Mouse (Mus musculus) c-Kit-positive CD71-positive TER-119-negative erythroid progenitor cells, embryonic 14.5 days (primary cell): ENCODE results near the gene Asic2.

Experiments used
- DNase-seq: peaks from one replicate; pipeline ENCODE4 v3.0.0-alpha.2; 2013; ENCODE audit warnings: low read depth

The Asic2 gene

GRCm38 (mm10) chr11:81094581-81094980, 873.7 kb downstream of the Asic2 start:
- no peak for DNase-seq

GRCm38 (mm10) chr11:81092161-81092560, 876.1 kb downstream of the Asic2 start:
- DNase-seq: no peak

- no peak for DNase-seq
These were observed 884.4 kb downstream of the Asic2 start for GRCm38 (mm10) chr11:81083822-81084221.

DNA sequence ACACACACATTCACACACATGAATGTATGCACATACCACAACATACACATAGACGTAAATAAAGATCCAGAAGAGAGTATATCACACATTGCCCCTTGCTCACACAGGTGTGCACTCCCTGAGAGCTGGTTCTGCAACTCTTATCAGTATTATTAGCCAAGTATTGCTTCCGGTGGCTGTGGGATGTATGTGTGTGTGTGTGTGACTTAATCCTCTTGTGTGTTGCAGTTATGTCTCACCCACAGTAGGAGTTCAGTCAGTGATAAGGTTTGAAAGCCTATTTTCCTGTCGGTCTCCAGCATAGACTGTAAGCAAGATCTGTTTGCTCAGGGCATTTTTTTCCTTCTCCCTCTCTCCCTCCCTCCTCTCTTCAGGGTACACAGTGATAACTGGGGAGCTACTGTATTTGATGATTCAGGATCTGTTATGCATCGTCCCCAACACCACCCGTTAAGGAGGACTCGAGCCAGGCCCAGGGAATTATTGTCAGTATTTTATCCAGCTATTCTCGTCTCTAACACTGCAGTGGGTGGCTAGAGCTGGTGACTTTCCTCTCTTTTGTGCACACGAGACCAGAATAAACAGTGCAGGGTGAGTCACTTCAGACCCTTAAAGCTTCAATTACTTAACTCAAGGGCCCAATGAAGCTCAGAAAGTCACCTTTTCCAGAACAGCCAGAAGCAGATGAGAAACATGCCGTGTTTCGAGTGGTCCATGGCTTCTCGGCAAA, 888.0 kb downstream of the Asic2 start:
- DNase-seq: no peak

GRCm38 (mm10) chr11:81079237-81079636, 889.0 kb downstream of the Asic2 start:
- no peak for DNase-seq

GRCm38 (mm10) chr11:81071836-81072235, 896.4 kb downstream of the Asic2 start:
- no peak for DNase-seq

DNA sequence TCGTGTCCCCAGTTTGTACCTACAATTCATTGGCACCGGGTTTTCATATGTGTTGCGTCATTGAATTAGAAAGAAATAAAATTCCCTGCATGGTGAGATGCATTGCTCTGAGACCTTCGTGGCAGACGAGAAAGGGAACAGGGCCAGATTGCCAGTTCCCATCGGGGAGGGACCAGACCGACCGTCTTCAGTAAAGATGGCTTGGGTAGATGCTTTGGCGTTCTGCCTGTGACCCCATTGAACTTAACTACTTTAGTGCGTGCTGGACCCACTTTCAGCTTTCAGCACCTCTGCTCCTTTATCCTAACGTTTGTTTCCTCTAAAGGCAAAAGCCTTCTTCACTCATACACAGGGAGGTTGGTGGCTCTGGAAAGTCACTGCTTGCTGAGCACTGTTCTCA, 902.9 kb downstream of the Asic2 start:
- DNase-seq: no peak

- no peak for DNase-seq
These were observed 904.3 kb downstream of the Asic2 start for GRCm38 (mm10) chr11:81064006-81064405.

DNA sequence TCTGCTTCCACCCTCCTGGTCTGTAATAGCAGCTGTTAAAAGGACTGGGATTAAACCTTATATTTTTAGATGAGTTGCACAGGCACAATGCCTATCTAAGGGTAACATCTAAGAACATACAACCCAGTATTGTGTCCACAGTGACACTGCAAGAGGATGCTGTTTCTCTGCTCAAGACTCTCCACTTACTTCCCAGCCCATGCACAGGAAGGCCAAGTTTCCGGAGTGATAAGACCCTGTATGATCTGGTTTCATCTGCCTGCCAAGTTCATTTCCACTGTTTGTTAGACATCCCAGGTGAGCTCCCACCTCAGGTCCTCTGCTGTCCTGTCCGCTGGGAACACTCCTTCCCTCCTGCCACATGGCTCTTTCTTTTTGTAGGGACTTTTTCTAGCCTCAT, 908.2 kb downstream of the Asic2 start:
- DNase-seq: no peak

DNA sequence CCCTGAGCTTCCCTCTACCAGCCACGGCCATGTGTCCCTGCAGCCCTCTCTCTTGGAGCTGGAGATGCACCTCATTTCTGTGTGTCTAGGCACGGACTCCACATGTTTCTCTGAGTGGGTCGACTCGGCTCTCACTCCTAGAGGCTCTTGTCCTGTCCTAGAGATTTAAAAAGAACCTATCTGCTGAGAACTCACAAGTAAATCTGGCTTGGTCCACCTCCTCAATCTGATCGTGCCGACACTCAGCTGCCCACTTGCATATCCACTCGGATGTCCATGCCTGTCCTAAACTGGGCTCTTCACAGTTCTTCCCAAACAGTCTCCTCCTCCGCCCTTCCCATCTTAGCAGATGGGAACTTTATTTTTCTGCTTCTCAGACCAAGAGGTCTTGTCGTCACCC, 908.7 kb downstream of the Asic2 start:
- DNase-seq: no peak

DNA sequence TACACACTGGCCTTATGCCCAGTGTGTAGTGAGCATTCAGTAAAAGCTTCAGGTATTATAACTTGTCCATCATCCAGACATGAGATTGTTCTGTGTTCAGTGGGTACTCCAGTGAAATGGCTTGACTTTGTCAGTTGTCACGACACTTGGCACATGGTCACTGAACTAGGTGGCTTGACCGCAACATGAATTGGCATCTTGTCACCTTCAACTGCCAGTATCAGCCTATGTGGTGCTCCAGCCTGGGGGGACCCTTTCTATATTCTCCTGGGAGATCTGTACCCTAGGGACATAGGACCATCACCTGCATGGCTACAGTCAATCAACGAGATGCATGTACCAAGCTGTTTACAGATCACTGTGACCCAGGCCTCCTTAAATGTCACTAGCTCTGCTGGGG, 910.8 kb downstream of the Asic2 start:
- DNase-seq: no peak

DNA sequence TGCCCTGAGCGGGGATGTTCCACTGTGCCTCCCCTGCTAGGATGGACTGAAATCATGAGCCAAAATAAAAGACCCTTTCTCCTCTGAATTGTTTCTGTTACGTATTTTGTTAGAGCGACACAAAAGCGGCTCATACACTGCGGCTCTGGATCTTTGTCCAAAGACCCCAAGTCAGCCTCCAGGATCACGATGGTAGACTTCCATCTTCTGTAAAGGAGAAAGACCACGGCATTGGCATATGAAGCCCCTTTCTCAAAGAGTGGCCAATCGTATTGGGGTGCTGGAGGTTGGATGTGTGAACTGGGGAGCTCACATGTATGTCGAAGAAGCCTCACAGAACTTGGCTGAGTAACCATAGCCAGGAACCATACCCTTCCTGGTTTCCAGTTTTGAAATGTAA, 911.5 kb downstream of the Asic2 start:
- no peak for DNase-seq

DNA sequence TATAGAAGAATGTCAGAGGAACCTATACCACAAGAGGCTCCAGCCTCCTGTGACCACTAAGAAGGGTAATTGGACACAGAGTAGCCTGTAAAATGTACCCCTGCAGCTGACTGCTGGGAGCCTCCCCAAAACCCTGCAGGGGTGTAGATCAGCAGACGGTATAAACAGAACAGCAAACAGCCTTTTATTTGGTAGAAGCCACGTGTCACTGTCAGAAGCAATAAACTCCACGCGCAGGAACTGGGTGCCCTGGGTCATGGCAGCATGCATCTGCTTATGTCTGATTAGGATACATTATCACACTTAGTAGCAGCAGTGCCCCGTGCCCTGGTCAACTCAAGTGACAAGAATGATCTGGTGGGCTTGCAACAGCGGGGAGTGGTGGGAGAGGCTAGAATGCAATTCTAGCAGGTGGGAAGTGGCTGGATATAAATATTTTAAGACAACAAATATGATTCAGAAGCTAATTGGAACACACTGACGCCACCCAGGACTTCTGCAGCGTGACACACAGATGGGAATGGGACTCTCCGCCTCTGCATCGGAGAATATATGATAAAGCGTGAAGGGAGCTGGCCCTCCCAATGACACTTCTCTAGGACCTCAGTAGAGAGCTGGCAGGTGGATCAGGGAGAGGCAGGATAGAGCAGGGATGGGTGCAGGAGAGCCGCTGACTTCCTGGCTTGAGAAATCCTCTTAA, 912.7 kb downstream of the Asic2 start:
- DNase-seq: no peak

- no peak for DNase-seq
These were observed 914.4 kb downstream of the Asic2 start for GRCm38 (mm10) chr11:81053826-81054225.

DNA sequence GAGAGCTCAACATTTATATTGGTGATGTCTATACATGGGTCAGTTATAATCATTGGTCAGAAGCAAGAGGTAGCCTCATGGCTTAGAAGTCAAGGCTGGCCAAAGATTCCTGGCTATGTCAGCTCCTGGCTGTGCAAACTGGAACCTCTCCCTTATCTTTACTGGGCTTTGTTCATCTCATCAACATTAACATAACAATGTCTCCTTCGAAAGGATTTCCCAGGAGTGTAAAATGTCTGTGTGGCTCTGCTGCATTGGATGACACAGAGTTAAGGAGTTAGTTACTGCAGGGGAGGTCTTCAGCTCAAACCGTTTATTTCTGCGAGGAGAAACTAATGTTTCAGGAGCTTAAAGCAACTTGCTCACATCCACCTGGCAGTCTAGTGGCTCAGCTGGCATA, 926.6 kb downstream of the Asic2 start:
- no peak for DNase-seq

GRCm38 (mm10) chr11:81039976-81040375, 928.3 kb downstream of the Asic2 start:
- DNase-seq: no peak

DNA sequence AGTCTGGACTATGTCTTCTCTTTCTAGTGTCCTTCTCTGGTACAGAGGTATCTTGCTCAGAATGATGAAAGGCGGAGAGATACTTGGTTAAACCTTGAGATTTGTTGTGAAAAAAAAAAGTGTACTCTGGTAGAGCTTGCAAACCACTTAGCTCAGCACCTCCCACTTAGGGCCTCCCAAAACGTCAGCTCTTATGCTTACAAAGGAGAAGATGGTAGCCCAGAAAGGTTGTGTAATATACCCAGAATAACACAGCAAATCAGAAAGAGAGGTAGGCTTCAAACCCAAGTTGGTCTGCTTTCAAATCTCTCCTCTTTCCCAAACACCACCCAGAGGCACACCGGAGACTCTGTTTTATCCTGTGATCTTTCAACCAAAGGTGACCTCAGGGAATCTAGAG, 936.1 kb downstream of the Asic2 start:
- DNase-seq: no peak

DNA sequence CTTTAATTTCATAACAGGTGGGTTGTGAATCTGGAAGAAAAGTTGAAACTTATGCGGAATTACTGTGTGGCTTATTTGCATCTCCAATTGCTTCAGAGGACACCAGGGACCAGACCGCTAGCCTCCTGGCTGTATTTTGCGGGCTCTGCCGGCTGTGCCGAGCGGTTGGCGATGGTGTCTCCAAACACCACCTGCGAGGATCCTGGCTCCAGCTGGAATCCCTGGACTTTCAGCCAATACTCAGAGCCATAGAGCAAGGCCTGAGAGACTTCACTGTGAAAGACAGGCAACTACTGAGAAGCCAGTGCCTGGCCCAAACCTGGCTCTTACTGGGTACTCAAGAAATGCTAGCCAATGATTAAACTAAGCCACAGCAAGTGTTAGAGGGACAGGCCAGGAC, 953.5 kb downstream of the Asic2 start:
- DNase-seq: no peak

GRCm38 (mm10) chr11:81013501-81013900, 954.8 kb downstream of the Asic2 start:
- no peak for DNase-seq

DNA sequence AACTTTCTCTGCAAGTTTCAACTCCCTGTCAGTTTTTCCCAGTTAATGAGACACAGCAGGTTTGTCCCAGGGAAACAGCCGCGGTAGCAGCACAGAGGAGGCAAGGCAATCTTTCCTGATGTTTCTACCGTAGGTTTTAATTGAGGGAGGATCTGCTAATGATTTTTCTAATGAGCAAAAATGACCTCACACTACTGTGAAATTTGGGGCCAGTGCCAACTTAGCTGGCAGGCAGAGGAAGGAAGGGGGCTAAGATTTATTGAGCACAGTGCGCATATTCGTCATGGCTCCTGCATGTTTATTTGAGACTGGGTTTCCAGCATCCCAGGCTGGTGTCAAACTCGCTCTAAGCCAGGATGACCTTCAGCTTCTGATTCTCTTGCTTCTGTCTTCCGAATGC, 957.5 kb downstream of the Asic2 start:
- DNase-seq: no peak

- DNase-seq: no peak
These were observed 958.9 kb downstream of the Asic2 start for GRCm38 (mm10) chr11:81009366-81009765.

DNA sequence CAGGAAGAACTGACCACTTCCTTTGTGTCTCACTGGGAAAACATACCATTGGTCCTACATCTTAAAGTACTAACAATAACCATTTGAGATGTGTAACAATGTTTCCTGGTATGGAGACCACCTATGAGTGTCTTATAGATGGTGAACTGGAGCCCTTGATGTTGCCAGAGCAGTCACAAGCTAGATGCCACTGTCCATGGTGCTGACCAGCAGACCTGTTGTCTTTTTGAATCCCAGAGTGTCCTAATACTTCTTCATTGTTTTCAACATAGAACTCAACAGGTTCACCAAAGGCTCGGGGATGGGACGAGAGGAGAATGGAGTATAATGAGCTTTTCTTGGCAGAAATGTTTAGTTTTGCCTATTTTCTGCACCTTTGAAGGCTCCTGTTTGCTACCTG, 962.4 kb downstream of the Asic2 start:
- DNase-seq: peak; percentile 3

GRCm38 (mm10) chr11:81002769-81003430, 965.4 kb downstream of the Asic2 start:
- no peak for DNase-seq
